Mouse (Mus musculus) lung, adult 2 months (tissue): Measurements from ENCODE around the gene Olfr56.
"Not testable (repeated sequence)": the region's sequence is repeated elsewhere in the genome, so short reads cannot be mapped to it uniquely, and the experiment has no call there.

Experiments used
- CTCF ChIP-seq: fragments of 200-500 bp; IDR thresholded peaks from 2 replicates; pipeline ENCODE4 v1.5.1; 2011; ENCODE audit warnings: mild to moderate bottlenecking, low read length, control low read depth; ENCODE audit not compliant: insufficient read depth
- POLR2A ChIP-seq: fragments of 200-500 bp; IDR thresholded peaks from 2 replicates; pipeline ENCODE4 v1.6.1; 2011; ENCODE audit warnings: low read depth, mild to moderate bottlenecking, control low read depth, low read length, borderline replicate concordance; ENCODE audit errors: extremely low read depth

GRCm38 (mm10) chr11:48991740-48992520 lies 13.2 kb downstream of the Olfr56 start, which contains the start of gene Gm12185:
- not testable (repeated sequence) for TF ChIP-seq CTCF, POLR2A
